Mouse (Mus musculus) ES-Bruce4 (cell line): ENCODE measurements at regions not wholly inside any gene's neighbourhood (a gene's known extent, or its start where the extent isn't known, plus 50 kb on each side); places are given as distances from the start of the nearest gene placed in this dataset.

ENCODE experiments used
- H3K27ac ChIP-seq: 2 replicates; pipeline ENCODE4 v1.5.1; 2012; ENCODE audit warnings: low read length, inconsistent platforms; ENCODE audit not compliant: insufficient read depth
- H3K27me3 ChIP-seq: 2 replicates; pipeline ENCODE4 v1.6.1; 2012; ENCODE audit warnings: mild to moderate bottlenecking, low read length, inconsistent platforms; ENCODE audit not compliant: control insufficient read depth, poor library complexity, insufficient read depth, severe bottlenecking
- H3K36me3 ChIP-seq: 2 replicates; pipeline ENCODE4 v1.6.1; 2012; ENCODE audit warnings: inconsistent platforms, mild to moderate bottlenecking, low read length, moderate library complexity; ENCODE audit not compliant: control insufficient read depth, poor library complexity, insufficient read depth, severe bottlenecking
- H3K4me1 ChIP-seq: one replicate; pipeline ENCODE4 v1.8.1; 2011; ENCODE audit warnings: low read length; ENCODE audit not compliant: control insufficient read depth, insufficient read depth
- H3K4me3 ChIP-seq: 2 replicates; pipeline ENCODE4 v1.5.1; 2011; ENCODE audit warnings: low read depth, mild to moderate bottlenecking, low read length
- H3K9ac ChIP-seq: 2 replicates; pipeline ENCODE4 v1.6.1; 2012; ENCODE audit warnings: low read depth, mild to moderate bottlenecking, inconsistent platforms; ENCODE audit not compliant: poor library complexity, severe bottlenecking
- H3K9me3 ChIP-seq: replicated peaks from 2 replicates; pipeline ENCODE4 v1.6.1; 2012; ENCODE audit warnings: mild to moderate bottlenecking, low read length, inconsistent platforms; ENCODE audit not compliant: control insufficient read depth, poor library complexity, insufficient read depth, severe bottlenecking
- CTCF ChIP-seq: IDR thresholded peaks from one replicate; pipeline ENCODE4 v1.8.1; 2011; ENCODE audit warnings: low read depth, low read length
- EP300 ChIP-seq: IDR thresholded peaks from 2 replicates; pipeline ENCODE4 v1.6.1; 2011; ENCODE audit warnings: low read depth, low read length; ENCODE audit not compliant: insufficient read depth
- POLR2A ChIP-seq: IDR thresholded peaks from one replicate; pipeline ENCODE4 v1.8.1; 2011; ENCODE audit warnings: low read length; ENCODE audit not compliant: insufficient read depth

DNA sequence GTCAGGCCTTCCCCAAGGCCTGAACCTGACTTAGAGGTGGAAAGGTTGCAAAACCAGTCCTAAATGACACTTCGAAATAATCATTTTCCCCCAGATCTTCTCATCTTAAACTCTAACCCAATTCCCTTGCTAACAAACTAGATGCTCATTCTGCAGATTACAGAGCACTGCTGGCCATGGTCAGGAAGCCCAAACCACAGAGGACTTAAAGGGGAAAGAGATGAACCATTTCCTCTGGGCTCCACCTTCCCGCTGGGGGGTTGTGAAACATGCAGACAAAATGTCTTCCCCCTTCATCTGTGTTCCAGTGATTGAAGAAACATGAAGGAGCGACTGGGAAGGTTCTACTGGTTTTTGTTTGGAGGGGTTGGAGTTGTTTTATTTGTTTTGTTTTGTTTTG is 181.4 kb downstream of the Dhx15 start:
- no peaks in the 10 kb centered on the region for H3K4me1 ChIP-seq
- H3K27me3 ChIP-seq = no peaks in the 10 kb centered on the region
- H3K9me3 ChIP-seq = no peaks in the 10 kb centered on the region
- H3K27ac ChIP-seq = no peak overlapping the region
- H3K4me3 ChIP-seq = no peak overlapping the region
- H3K9ac ChIP-seq = no peak overlapping the region
- TF ChIP-seq EP300 (no peak), CTCF (no peak), POLR2A (no peak)
- no peaks in the 10 kb centered on the region for H3K36me3 ChIP-seq

- Histone ChIP-seq H3K27ac (no peak overlapping the region), H3K27me3 (no peaks in the 10 kb centered on the region), H3K36me3 (no peaks in the 10 kb centered on the region), H3K4me1 (no peaks in the 10 kb centered on the region), H3K4me3 (no peak overlapping the region), H3K9me3 (no peaks in the 10 kb centered on the region), H3K9ac (no peak overlapping the region)
- TF ChIP-seq EP300 (no peak), CTCF (no peak), POLR2A (no peak)
Measured at GRCm38 (mm10) chr5:52006843-52007242, 183.5 kb downstream of the Dhx15 start.

- Histone ChIP-seq H3K4me1 (no peaks in the 10 kb centered on the region), H3K27ac (no peak overlapping the region), H3K36me3 (no peaks in the 10 kb centered on the region), H3K4me3 (no peak overlapping the region), H3K9me3 (peaks cover 3% of the 10 kb centered on the region; the same call in 1 of the 2 replicates), H3K9ac (no peak overlapping the region), H3K27me3 (no peaks in the 10 kb centered on the region)
- TF ChIP-seq POLR2A (no peak), EP300 (no peak), CTCF (no peak)
Measured at GRCm38 (mm10) chr5:51990847-51991610, 199.3 kb downstream of the Dhx15 start.

DNA sequence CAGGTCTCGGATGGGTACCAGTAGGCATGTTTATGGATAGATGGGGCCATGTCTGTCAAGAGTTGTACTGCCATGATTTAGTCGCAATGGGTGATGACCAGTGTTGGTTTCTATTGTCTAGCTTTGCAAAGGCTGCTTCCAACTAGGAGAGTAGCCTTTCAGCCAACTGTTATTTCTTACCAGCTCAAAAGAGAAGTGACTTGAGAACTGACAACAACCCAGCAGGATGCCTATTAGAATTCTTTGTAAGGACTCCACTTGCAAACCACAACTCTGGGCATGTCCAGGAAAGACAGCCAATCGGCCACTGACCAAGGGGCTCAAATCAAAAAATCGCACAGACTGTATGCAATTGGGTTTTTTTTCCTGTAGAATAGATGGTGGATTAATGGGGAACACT is 200.9 kb downstream of the Dhx15 start:
- peaks cover 7% of the 10 kb centered on the region; the same call in 1 of the 2 replicates for H3K9me3 ChIP-seq
- no peaks in the 10 kb centered on the region for H3K27me3 ChIP-seq
- no peak overlapping the region for H3K4me3 ChIP-seq
- no peak overlapping the region for H3K27ac ChIP-seq
- TF ChIP-seq CTCF = no peak
- TF ChIP-seq EP300 = no peak
- TF ChIP-seq POLR2A = no peak
- no peak overlapping the region for H3K9ac ChIP-seq
- no peaks in the 10 kb centered on the region for H3K4me1 ChIP-seq
- no peaks in the 10 kb centered on the region for H3K36me3 ChIP-seq

GRCm38 (mm10) chr5:51988913-51989312 is 201.4 kb downstream of the Dhx15 start:
- peaks cover 7% of the 10 kb centered on the region; the same call in 1 of the 2 replicates for H3K9me3 ChIP-seq
- H3K4me1 ChIP-seq = no peaks in the 10 kb centered on the region
- H3K27me3 ChIP-seq = no peaks in the 10 kb centered on the region
- H3K36me3 ChIP-seq = no peaks in the 10 kb centered on the region
- TF ChIP-seq POLR2A = no peak
- TF ChIP-seq EP300 = no peak
- H3K9ac ChIP-seq = no peak overlapping the region
- no peak overlapping the region for H3K27ac ChIP-seq
- no peak overlapping the region for H3K4me3 ChIP-seq

DNA sequence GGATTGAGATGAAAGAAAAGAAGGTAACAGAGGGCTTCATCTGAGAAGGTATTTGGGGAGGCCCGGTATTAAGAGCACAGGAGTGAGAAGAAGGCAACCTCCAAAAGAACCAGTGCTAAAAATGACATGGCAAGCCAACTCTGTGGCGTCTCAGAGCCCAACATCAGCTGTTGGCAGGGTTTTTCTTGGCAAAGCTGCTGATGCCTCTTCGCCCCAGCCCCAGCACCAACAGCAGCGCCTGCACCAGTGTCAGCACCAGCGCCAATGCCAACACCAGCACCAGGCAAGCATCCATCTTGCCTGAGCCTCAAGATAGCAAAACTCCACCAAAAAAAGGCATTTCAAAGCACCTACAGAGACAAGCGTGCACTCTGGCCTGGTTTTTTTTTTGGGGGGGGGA is 205.3 kb downstream of the Dhx15 start:
- Histone ChIP-seq H3K27ac (no peak overlapping the region), H3K9me3 (0 out of 2 replicates have a peak, but pooled peaks cover 4% of the 10 kb centered on the region), H3K4me1 (no peaks in the 10 kb centered on the region), H3K4me3 (no peak overlapping the region), H3K27me3 (no peaks in the 10 kb centered on the region), H3K36me3 (no peaks in the 10 kb centered on the region), H3K9ac (no peak overlapping the region)
- TF ChIP-seq CTCF (no peak), POLR2A (no peak), EP300 (no peak)
